In genomic region chr7:132242617-132243141, GRCm38 (mm10) we compare ENCODE assay signal across 8 mouse cellular contexts.
DNase-seq lines count a peak whose midpoint lies in the region.

No protein-coding gene starts in this region.

- H3K9me3 ChIP-seq in limb, embryonic 10.5 days (replicated peaks) = no peaks in the 10 kb centered on the region

- peaks cover 14% of the 10 kb centered on the region for H3K4me1 ChIP-seq in limb, embryonic 10.5 days

- H3K36me3 ChIP-seq in splenic B cell, adult 2 months (ENCODE audit: control insufficient read depth, insufficient read depth, low read length, poor library complexity, severe bottlenecking) = peaks cover 29% of the 10 kb centered on the region
- H3K36me3 ChIP-seq in limb, embryonic 10.5 days = peaks cover 10% of the 10 kb centered on the region

- WGBS in limb, embryonic 10.5 days = 43% methylated on average over 4 of the region's 4 CpGs

- peak; percentile 52 for DNase-seq in adrenal gland, postnatal 10 days
- no peak for DNase-seq in adrenal gland, postnatal 4 days (ENCODE audit: low spot score in 2 of 2)
- peak; percentile 19 for DNase-seq in testis, postnatal 14 days (ENCODE audit: low spot score)
- DNase-seq in testis, postnatal 10 days (ENCODE audit: low spot score) = no peak
- DNase-seq in kidney, postnatal 36 days = peak; percentile 43
- peak; percentile 38 for DNase-seq in splenic B cell, adult 2 months (ENCODE audit: low read depth, low spot score)
- no peak for DNase-seq in frontal cortex, postnatal 25 days (ENCODE audit: low spot score in 2 of 2)
- no peak for DNase-seq in limb, embryonic 10.5 days (ENCODE audit: low spot score)

- no peaks in the 10 kb centered on the region for H3K27me3 ChIP-seq in splenic B cell, adult 2 months (ENCODE audit: control insufficient read depth, insufficient read depth, low read length, poor library complexity, severe bottlenecking)
- 0 out of 2 replicates have a peak, but pooled peaks cover 7% of the 10 kb centered on the region for H3K27me3 ChIP-seq in limb, embryonic 10.5 days (ENCODE audit: low read depth, poor library complexity, severe bottlenecking)

- H3K4me3 ChIP-seq in limb, embryonic 10.5 days = no peak overlapping the region

- H3K27ac ChIP-seq in limb, embryonic 10.5 days = no peak overlapping the region

Comparison
In these comparisons a context has a peak if more than half of its experiments do, and no peak if none do; other contexts are left out.
1. DNase-seq: peak in adrenal gland, postnatal 10 days (single experiment), testis, postnatal 14 days (single experiment), kidney, postnatal 36 days (2 of 2) and splenic B cell, adult 2 months (single experiment); none in adrenal gland, postnatal 4 days (0 of 2), testis, postnatal 10 days (single experiment), frontal cortex, postnatal 25 days (0 of 2) and limb, embryonic 10.5 days (single experiment).